Mouse (Mus musculus) midbrain, postnatal 0 days (tissue): ENCODE measurements around the gene Frmpd4. TPM values are rescaled to one million over a fixed set of nuclear protein-coding genes. Genes with fewer than 3 reads are reported as not detected.

ENCODE experiments used
- ATAC-seq: fragments of 200-750 bp; cut with Nextera tagmentation; 2 replicates; pipeline ENCODE4 v1.8.0; 2017; ENCODE audit warnings: moderate number of reproducible peaks, mild to moderate bottlenecking, moderate TSS enrichment, moderate library complexity; ENCODE audit not compliant: low FRiP score
- DNase-seq: peaks from one replicate; pipeline ENCODE4 v3.0.0-alpha.2; 2015; ENCODE audit warnings: low spot score
- H3K27ac ChIP-seq: fragments of 300-500 bp; sonication (generic); 2 replicates; pipeline ENCODE4 v1.5.1; 2014; ENCODE audit warnings: low read depth, mild to moderate bottlenecking, low read length, mixed read lengths
- H3K27me3 ChIP-seq: fragments of 300-500 bp; sonication (generic); 2 replicates; pipeline ENCODE4 v1.6.1; 2014; ENCODE audit warnings: low read length, control low read depth, mixed read lengths; ENCODE audit not compliant: insufficient read depth
- H3K36me3 ChIP-seq: fragments of 300-500 bp; sonication (generic); 2 replicates; pipeline ENCODE4 v1.6.1; 2014; ENCODE audit warnings: low read length, control low read depth, mixed read lengths; ENCODE audit not compliant: insufficient read depth
- H3K4me1 ChIP-seq: fragments of 300-500 bp; sonication (generic); 2 replicates; pipeline ENCODE4 v1.6.1; 2014; ENCODE audit warnings: mild to moderate bottlenecking, control low read depth, antibody characterized with exemption, low read length, mixed read lengths; ENCODE audit not compliant: insufficient read depth
- H3K4me2 ChIP-seq: fragments of 300-500 bp; sonication (generic); 2 replicates; pipeline ENCODE4 v1.6.1; 2014; ENCODE audit warnings: low read depth, mild to moderate bottlenecking, low read length, mixed read lengths; ENCODE audit not compliant: poor library complexity, severe bottlenecking
- H3K4me3 ChIP-seq: fragments of 300-500 bp; sonication (generic); 2 replicates; pipeline ENCODE4 v1.5.1; 2014; ENCODE audit warnings: low read depth, mild to moderate bottlenecking, low read length, moderate library complexity
- H3K9ac ChIP-seq: fragments of 300-500 bp; sonication (generic); replicated peaks from 2 replicates; pipeline ENCODE4 v1.6.1; 2014; ENCODE audit warnings: mild to moderate bottlenecking, low read length, moderate library complexity, mixed read lengths; ENCODE audit not compliant: poor library complexity, severe bottlenecking
- H3K9me3 ChIP-seq: fragments of 300-500 bp; sonication (generic); 2 replicates; pipeline ENCODE4 v1.6.1; 2016; ENCODE audit warnings: low read length, control low read depth
- CTCF ChIP-seq: IDR thresholded peaks from 2 replicates; pipeline ENCODE4 v1.5.1; 2016; ENCODE audit warnings: antibody characterized with exemption, mild to moderate bottlenecking
- WGBS: fragments of 180-500 bp; shearing (Covaris S2); extraction: QIAGEN DNeasy Blood & Tissue Kit; methylation state at CpG from one replicate; pipeline ENCODE4 v1.1.7; 2014; 5-methylcytosine and 5-hydroxymethylcytosine counted together
- polyA plus RNA-seq: library from polyadenylated mRNA; unstranded; fragments of >200 nt; fragmentation: Nextera tagmentation; extraction: Ambion mirVana; gene quantifications from 2 replicates; pipeline ENCODE4 v1.2.1, GENCODE M21; 2015
- total RNA-seq: library from RNA; depleted of rRNA; stranded (reverse); fragments of >200 nt; gene quantifications from 2 replicates; pipeline ENCODE4 v1.2.3, GENCODE M21; 2014

The Frmpd4 gene
- total and polyA plus RNA-seq, 2 experiments from 2014 or later = 1.9 to 8.8 TPM

DNA sequence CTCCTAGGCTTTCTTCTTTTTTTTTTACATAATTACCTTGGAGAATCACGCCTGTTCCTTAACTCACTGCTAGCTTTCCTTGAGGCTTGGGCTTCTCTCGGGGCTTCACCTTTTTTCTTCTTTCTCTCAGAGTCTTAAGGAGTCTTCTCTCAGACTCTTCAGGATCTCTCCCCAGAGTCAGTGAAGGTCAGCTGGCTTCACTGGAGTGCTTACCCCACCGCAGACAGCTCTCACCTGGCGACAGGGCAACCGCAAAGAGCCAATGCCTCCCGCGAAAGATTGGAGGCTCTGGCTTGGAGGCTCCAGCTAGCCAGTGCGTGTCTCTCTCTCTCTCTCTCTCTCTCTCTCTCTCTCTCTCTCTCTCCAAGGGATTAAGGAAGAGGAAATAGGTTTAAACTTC, 453.0 kb downstream of the Frmpd4 start:
- Histone ChIP-seq H3K36me3 (no peaks in the 10 kb centered on the region), H3K9ac (no peak overlapping the region), H3K4me3 (peak overlapping the region; percentile 50), H3K4me1 (no peaks in the 10 kb centered on the region), H3K9me3 (no peaks in the 10 kb centered on the region; the same call in 1 of the 2 replicates), H3K27me3 (peaks cover 10% of the 10 kb centered on the region; the same call in 1 of the 2 replicates), H3K27ac (no peak overlapping the region), H3K4me2 (peak overlapping the region; percentile 62)
- ATAC-seq = no peak
- WGBS = 17% methylated on average over 8 of the region's 8 CpGs
- DNase-seq = no peak
- no peak for TF ChIP-seq CTCF

DNA sequence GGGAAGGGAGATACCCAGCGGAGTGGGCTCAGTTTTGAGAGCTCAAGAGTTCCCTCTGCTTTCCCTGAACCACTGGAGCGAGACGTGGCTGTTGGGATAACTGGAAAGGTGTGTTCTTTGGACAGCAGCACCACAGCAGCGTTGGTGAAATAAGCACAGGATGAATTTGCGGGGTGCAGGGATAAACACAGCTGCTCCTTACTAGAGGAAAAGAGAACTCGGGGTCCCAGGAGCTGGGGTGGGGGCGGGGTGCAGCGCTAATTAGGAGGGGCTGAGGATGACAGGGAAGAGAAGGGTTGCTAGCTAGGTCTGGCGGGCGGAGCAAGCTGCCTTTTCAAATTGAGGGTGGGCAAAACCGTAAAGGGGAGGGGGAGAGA, 453.5 kb downstream of the Frmpd4 start:
- Histone ChIP-seq H3K36me3 (no peaks in the 10 kb centered on the region), H3K4me2 (peak overlapping the region; percentile 62), H3K4me1 (no peaks in the 10 kb centered on the region), H3K27ac (peak overlapping the region; percentile 38; the same call in 1 of the 2 replicates), H3K4me3 (peak overlapping the region; percentile 50), H3K9ac (peak overlapping the region; percentile 55; the same call in 1 of the 2 replicates), H3K27me3 (peaks cover 10% of the 10 kb centered on the region; the same call in 1 of the 2 replicates), H3K9me3 (no peaks in the 10 kb centered on the region; the same call in 1 of the 2 replicates)
- no peak for TF ChIP-seq CTCF
- DNase-seq (no peak), ATAC-seq (peak; percentile 34; the same call in 1 of the 2 replicates)
- WGBS = 8% methylated on average over 11 of the region's 11 CpGs

DNA sequence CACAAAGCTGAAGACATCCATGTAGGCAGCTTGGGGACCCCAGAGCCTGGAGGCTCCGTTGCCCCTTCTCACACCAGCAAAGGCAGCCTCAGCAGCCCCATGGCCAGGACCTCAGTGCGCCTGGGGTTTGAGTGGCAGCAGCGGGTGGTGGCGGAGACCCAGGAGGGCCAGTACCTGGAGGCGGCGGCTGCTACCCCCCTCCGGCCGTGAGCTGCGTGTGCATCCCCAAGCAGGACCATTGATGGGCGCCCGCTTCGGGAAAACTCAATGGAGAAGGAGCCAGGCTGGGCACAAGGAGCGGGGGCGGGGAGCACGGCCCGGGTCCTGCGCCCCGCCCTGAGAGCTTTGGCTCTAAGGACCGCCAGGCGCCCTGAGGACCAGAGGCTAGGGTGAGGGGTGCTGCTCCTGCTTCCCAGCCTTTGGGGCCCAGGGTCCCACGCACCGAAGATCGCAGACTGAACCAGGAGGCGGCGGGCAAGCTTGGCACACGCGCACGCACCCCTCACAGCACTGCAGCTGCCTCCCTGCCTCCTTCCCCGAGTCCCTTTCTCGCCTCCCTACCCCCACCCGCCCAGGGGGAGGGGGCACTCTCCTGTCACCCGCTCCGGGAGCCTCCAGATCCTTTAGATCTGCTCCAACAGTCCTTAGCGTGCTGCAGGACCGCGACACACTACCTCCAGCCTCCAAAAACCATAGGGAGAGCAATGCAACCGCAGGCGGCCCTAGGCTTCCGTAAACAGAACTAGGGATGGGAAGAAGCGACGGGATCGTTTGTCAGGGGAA, 454.0 kb downstream of the Frmpd4 start:
- peak overlapping the region; percentile 38; the same call in 1 of the 2 replicates for H3K27ac ChIP-seq
- ATAC-seq (peak; percentile 88), DNase-seq (peak; percentile 46)
- H3K27me3 ChIP-seq = peaks cover 10% of the 10 kb centered on the region; the same call in 1 of the 2 replicates
- 21% methylated on average over 33 of the region's 42 CpGs for WGBS
- H3K9me3 ChIP-seq = no peaks in the 10 kb centered on the region; the same call in 1 of the 2 replicates
- peak; percentile 45 for TF ChIP-seq CTCF
- no peaks in the 10 kb centered on the region for H3K36me3 ChIP-seq
- no peaks in the 10 kb centered on the region for H3K4me1 ChIP-seq
- peak overlapping the region; percentile 62 for H3K4me2 ChIP-seq
- peak overlapping the region; percentile 55 for H3K9ac ChIP-seq
- H3K4me3 ChIP-seq = peak overlapping the region; percentile 50

DNA sequence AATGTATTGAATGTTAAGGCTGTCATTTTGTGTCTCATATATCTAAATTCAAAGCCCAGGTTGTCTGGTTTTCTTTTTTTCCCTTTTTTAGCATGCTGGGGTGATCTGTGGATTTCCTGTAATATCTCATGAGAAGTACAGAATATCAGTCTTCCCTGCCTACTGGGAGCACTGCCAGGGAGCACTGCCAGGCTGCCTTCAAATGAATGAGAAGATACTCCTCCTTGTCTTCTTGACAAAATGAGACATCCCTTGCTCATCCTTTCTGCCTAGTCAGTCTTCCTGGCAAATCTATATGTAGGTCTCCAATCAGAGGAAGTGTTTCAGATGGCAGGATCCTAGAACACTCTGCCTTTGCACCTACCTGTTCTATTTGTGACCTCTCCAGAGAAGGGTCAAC, 535.4 kb downstream of the Frmpd4 start:
- Histone ChIP-seq H3K4me2 (no peak overlapping the region), H3K4me1 (no peaks in the 10 kb centered on the region), H3K9me3 (no peaks in the 10 kb centered on the region), H3K27ac (no peak overlapping the region), H3K9ac (no peak overlapping the region), H3K4me3 (no peak overlapping the region), H3K27me3 (no peaks in the 10 kb centered on the region), H3K36me3 (no peaks in the 10 kb centered on the region)
- no peak for DNase-seq
- TF ChIP-seq CTCF = no peak
- no peak for ATAC-seq

DNA sequence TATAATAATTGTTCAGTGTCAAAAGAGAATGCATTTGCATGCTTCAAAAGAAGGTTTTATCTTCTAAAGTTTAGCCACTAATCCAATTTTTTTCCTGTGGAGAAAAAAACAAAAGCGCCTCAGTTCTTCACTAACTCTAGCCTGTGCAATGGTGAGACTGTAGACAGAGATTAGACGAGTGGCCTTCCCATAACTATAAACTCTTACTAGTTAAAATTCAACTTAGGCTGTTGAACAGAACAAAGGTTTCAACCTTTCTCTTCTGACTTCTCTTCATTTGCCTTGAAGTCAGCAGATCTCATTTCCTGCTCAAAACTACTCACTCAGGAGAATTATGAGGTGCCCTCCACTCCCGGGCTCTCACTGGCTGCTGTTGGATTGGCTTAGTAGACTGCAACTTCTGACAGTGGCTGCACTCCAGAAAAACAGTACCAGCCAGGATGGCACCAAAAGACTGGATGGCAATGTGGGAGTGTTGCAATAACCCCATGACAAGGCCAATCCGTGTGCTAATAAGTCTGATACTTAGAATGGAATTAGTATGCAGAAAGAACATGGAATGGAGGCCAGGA, 556.4 kb downstream of the Frmpd4 start:
- Histone ChIP-seq H3K4me2 (no peak overlapping the region), H3K27ac (no peak overlapping the region), H3K27me3 (no peaks in the 10 kb centered on the region), H3K4me1 (no peaks in the 10 kb centered on the region), H3K9ac (no peak overlapping the region), H3K9me3 (no peaks in the 10 kb centered on the region), H3K4me3 (no peak overlapping the region), H3K36me3 (no peaks in the 10 kb centered on the region)
- TF ChIP-seq CTCF = no peak
- 77% methylated on average over 4 of the region's 4 CpGs for WGBS
- ATAC-seq = no peak
- DNase-seq = no peak

DNA sequence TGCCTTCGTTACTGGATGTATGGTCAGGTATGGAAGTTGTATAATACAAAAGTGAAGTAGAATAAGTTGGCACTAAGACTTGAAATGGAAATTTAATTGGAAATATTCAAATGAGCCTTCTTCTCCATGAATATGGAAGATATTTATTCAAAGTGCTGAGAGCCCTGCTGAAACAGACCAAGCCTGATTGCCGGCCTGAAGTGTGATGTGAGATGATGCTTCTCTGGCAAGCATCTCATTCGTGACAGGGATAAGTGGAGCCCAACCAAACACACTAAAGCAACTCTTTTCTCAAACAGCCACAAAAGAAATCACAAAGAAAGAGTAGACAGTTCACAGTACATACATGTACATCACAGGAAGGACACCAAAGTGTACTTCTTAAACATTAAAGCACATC, 559.2 kb downstream of the Frmpd4 start:
- DNase-seq (no peak), ATAC-seq (no peak)
- no peaks in the 10 kb centered on the region for H3K36me3 ChIP-seq
- no peak overlapping the region for H3K4me3 ChIP-seq
- H3K4me1 ChIP-seq = no peaks in the 10 kb centered on the region
- no peaks in the 10 kb centered on the region for H3K27me3 ChIP-seq
- 59% methylated on average over 3 of the region's 3 CpGs for WGBS
- H3K4me2 ChIP-seq = no peak overlapping the region
- TF ChIP-seq CTCF = no peak
- no peaks in the 10 kb centered on the region for H3K9me3 ChIP-seq
- H3K27ac ChIP-seq = no peak overlapping the region
- H3K9ac ChIP-seq = no peak overlapping the region
